Mouse (Mus musculus) cortical plate, adult 2 months (tissue): Measurements from ENCODE around the gene Mvd. TPM values are rescaled to one million over a fixed set of nuclear protein-coding genes. Genes with fewer than 3 reads are reported as not detected.

Experiments
- H3K27ac ChIP-seq: fragments of 200-500 bp; 2 replicates; pipeline ENCODE4 v1.5.1; 2012; ENCODE audit warnings: low read length, control low read depth, inconsistent platforms; ENCODE audit not compliant: insufficient read depth
- H3K4me1 ChIP-seq: fragments of 200-500 bp; 2 replicates; pipeline ENCODE4 v1.6.1; 2011; ENCODE audit warnings: low read length; ENCODE audit not compliant: control insufficient read depth, insufficient read depth
- H3K4me3 ChIP-seq: fragments of 200-500 bp; 2 replicates; pipeline ENCODE4 v1.5.1; 2011; ENCODE audit warnings: mild to moderate bottlenecking, low read length, control low read depth; ENCODE audit not compliant: insufficient read depth
- CTCF ChIP-seq: fragments of 200-500 bp; IDR thresholded peaks from 2 replicates; pipeline ENCODE4 v1.5.1; 2011; ENCODE audit warnings: mild to moderate bottlenecking, control low read depth, low read length; ENCODE audit not compliant: insufficient read depth; ENCODE audit errors: extremely low read depth
- POLR2A ChIP-seq: fragments of 200-500 bp; IDR thresholded peaks from 2 replicates; pipeline ENCODE4 v1.6.1; 2011; ENCODE audit warnings: mild to moderate bottlenecking, low read length, control low read depth; ENCODE audit not compliant: insufficient read depth; ENCODE audit errors: extremely low read depth
- polyA plus RNA-seq: library from polyadenylated mRNA; depleted of rRNA; stranded (reverse); fragments of >200 nt; gene quantifications from 2 replicates; pipeline ENCODE4 v1.2.3, GENCODE M21; 2012

Mvd gene
- polyA plus RNA-seq, 1 experiment = 42.7 TPM

- Histone ChIP-seq H3K4me3 (no peak overlapping the region), H3K27ac (no peak overlapping the region), H3K4me1 (no peaks in the 10 kb centered on the region)
- TF ChIP-seq CTCF (no peak), POLR2A (no peak)
Measured at GRCm38 (mm10) chr8:122430058-122430636, 13.1 kb downstream of the Mvd start.

DNA sequence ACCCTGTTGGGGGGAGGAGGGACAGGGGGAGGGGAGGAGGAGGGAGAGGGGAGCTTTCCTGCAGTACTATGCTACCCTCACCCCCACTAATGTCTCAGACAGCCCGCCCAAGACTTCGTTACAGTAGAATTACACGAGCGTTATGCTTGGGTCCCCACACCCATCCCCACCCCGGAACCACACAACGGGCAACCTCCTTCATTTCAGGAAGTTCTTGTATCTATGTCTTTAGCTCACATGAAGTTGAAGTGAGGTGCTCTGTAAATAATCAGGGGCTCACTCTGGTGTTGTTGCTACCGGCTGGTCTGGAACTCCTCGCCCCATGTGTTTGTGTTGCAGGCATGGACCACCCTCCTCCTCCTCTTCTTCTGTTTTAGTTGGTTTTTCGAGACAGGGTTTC is 15.1 kb downstream of the Mvd start:
- TF ChIP-seq CTCF = no peak
- no peak for TF ChIP-seq POLR2A
- Histone ChIP-seq H3K4me1 (no peaks in the 10 kb centered on the region), H3K4me3 (no peak overlapping the region), H3K27ac (no peak overlapping the region)

- Histone ChIP-seq H3K27ac (no peak overlapping the region), H3K4me1 (no peaks in the 10 kb centered on the region), H3K4me3 (no peak overlapping the region)
- TF ChIP-seq CTCF (no peak), POLR2A (no peak)
Measured at GRCm38 (mm10) chr8:122427607-122428006, 15.6 kb downstream of the Mvd start.

- Histone ChIP-seq H3K4me1 (no peaks in the 10 kb centered on the region), H3K4me3 (no peak overlapping the region), H3K27ac (no peak overlapping the region)
- no peak for TF ChIP-seq CTCF
- no peak for TF ChIP-seq POLR2A
Measured at GRCm38 (mm10) chr8:122426145-122426544, 17.1 kb downstream of the Mvd start.

GRCm38 (mm10) chr8:122423659-122424058 is 19.6 kb downstream of the Mvd start:
- no peak for TF ChIP-seq POLR2A
- TF ChIP-seq CTCF = no peak
- H3K4me1 ChIP-seq = 0 out of 2 replicates have a peak, but pooled peaks cover 2% of the 10 kb centered on the region
- no peak overlapping the region for H3K4me3 ChIP-seq
- H3K27ac ChIP-seq = no peak overlapping the region

- no peak overlapping the region for H3K27ac ChIP-seq
- 0 out of 2 replicates have a peak, but pooled peaks cover 2% of the 10 kb centered on the region for H3K4me1 ChIP-seq
- no peak overlapping the region for H3K4me3 ChIP-seq
- TF ChIP-seq POLR2A = no peak
- no peak for TF ChIP-seq CTCF
Measured at GRCm38 (mm10) chr8:122423217-122423616, 20.0 kb downstream of the Mvd start.

- Histone ChIP-seq H3K4me1 (0 out of 2 replicates have a peak, but pooled peaks cover 2% of the 10 kb centered on the region), H3K27ac (no peak within 1 kb of the TSS), H3K4me3 (no peak within 1 kb of the TSS)
- TF ChIP-seq CTCF = no peak
- TF ChIP-seq POLR2A = no peak
Measured at GRCm38 (mm10) chr8:122421376-122422070, 21.7 kb downstream of the Mvd start, which contains the start of gene Il17c. TSS of gene Il17c (plus strand) at chr8:122422020.

- 0 out of 2 replicates have a peak, but pooled peaks cover 2% of the 10 kb centered on the region for H3K4me1 ChIP-seq
- TF ChIP-seq POLR2A (no peak), CTCF (no peak)
Measured at GRCm38 (mm10) chr8:122419881-122420555, 23.2 kb downstream of the Mvd start.

GRCm38 (mm10) chr8:122415554-122415953 is 27.7 kb downstream of the Mvd start:
- Histone ChIP-seq H3K4me1 (0 out of 2 replicates have a peak, but pooled peaks cover 2% of the 10 kb centered on the region), H3K4me3 (no peak overlapping the region), H3K27ac (no peak overlapping the region)
- TF ChIP-seq POLR2A (no peak), CTCF (no peak)

More at GRCm38 (mm10) chr8:122419881-122420555, 23.2 kb downstream of the Mvd start:
- H3K27ac ChIP-seq = no peak overlapping the region
- no peak overlapping the region for H3K4me3 ChIP-seq
